Mouse (Mus musculus) midbrain, embryonic 10.5 days (tissue): ENCODE data around the gene Tprn. TPM values are rescaled to one million over a fixed set of nuclear protein-coding genes. Genes with fewer than 3 reads are reported as not detected.

Experiments
- DNase-seq: peaks from one replicate; pipeline ENCODE4 v3.0.0-alpha.2; 2017; ENCODE audit warnings: low spot score
- H3K27ac ChIP-seq: fragments of 300-500 bp; sonication (generic); replicated peaks from 2 replicates; pipeline ENCODE4 v1.5.1; 2016; ENCODE audit warnings: mild to moderate bottlenecking
- H3K27me3 ChIP-seq: fragments of 300-500 bp; sonication (generic); 2 replicates; pipeline ENCODE4 v1.6.1; 2016; ENCODE audit warnings: low read depth, mild to moderate bottlenecking; ENCODE audit not compliant: poor library complexity, severe bottlenecking
- H3K36me3 ChIP-seq: fragments of 300-500 bp; sonication (generic); 2 replicates; pipeline ENCODE4 v1.6.1; 2016; ENCODE audit warnings: mild to moderate bottlenecking, moderate library complexity
- H3K4me1 ChIP-seq: fragments of 300-500 bp; sonication (generic); 2 replicates; pipeline ENCODE4 v1.6.1; 2016
- H3K4me3 ChIP-seq: fragments of 300-500 bp; sonication (generic); 2 replicates; pipeline ENCODE4 v1.5.1; 2016; ENCODE audit warnings: mild to moderate bottlenecking, moderate library complexity
- H3K9me3 ChIP-seq: fragments of 300-500 bp; sonication (generic); replicated peaks from 2 replicates; pipeline ENCODE4 v1.6.1; 2016; ENCODE audit warnings: mild to moderate bottlenecking
- WGBS: fragments of 180-500 bp; shearing (Covaris S2); methylation state at CpG from one replicate; pipeline ENCODE4 v1.1.7; 2016; 5-methylcytosine and 5-hydroxymethylcytosine counted together
- polyA plus RNA-seq: library from polyadenylated mRNA; unstranded; fragments of >200 nt; fragmentation: Nextera tagmentation; extraction: Ambion mirVana; gene quantifications from 2 replicates; pipeline ENCODE4 v1.2.1, GENCODE M21; 2016

Gene Tprn
- polyA plus RNA-seq, 1 experiment from 2014 or later, result 7.5 TPM

- Histone ChIP-seq H3K36me3 (peaks cover 100% of the 10 kb centered on the region), H3K27ac (no peak overlapping the region), H3K4me3 (no peak overlapping the region), H3K9me3 (no peaks in the 10 kb centered on the region), H3K27me3 (no peaks in the 10 kb centered on the region), H3K4me1 (no peaks in the 10 kb centered on the region)
- WGBS, result 61% methylated on average over 13 of the region's 13 CpGs
- peak; percentile 76 for DNase-seq
Observed at GRCm38 (mm10) chr2:25278928-25279882, 16.8 kb downstream of the Tprn start.

- Histone ChIP-seq H3K27ac (no peak overlapping the region), H3K9me3 (no peaks in the 10 kb centered on the region), H3K36me3 (peaks cover 61% of the 10 kb centered on the region), H3K27me3 (peaks cover 44% of the 10 kb centered on the region), H3K4me1 (peaks cover 7% of the 10 kb centered on the region; the same call in 1 of the 2 replicates), H3K4me3 (no peak overlapping the region)
- WGBS, result 91% methylated on average over 2 of the region's 2 CpGs
- no peak for DNase-seq
Observed at GRCm38 (mm10) chr2:25285551-25285950, 23.1 kb downstream of the Tprn start.

GRCm38 (mm10) chr2:25286314-25286713 lies 23.9 kb downstream of the Tprn start:
- 97% methylated on average over 1 of the region's 1 CpGs for WGBS
- no peak overlapping the region for H3K4me3 ChIP-seq
- peaks cover 14% of the 10 kb centered on the region for H3K4me1 ChIP-seq
- DNase-seq, result no peak
- no peak overlapping the region for H3K27ac ChIP-seq
- H3K9me3 ChIP-seq, result no peaks in the 10 kb centered on the region
- peaks cover 52% of the 10 kb centered on the region for H3K27me3 ChIP-seq
- peaks cover 53% of the 10 kb centered on the region for H3K36me3 ChIP-seq

GRCm38 (mm10) chr2:25286837-25287636 lies 24.6 kb downstream of the Tprn start:
- H3K27me3 ChIP-seq, result peaks cover 59% of the 10 kb centered on the region
- DNase-seq, result no peak
- WGBS, result 63% methylated on average over 7 of the region's 7 CpGs

GRCm38 (mm10) chr2:25287927-25288649 lies 25.7 kb downstream of the Tprn start, which contains the start of gene Tmem210:
TSS of gene Tmem210 (plus strand) at chr2:25288145.
- H3K36me3 ChIP-seq, result peaks cover 35% of the 10 kb centered on the region
- H3K4me1 ChIP-seq, result peaks cover 28% of the 10 kb centered on the region
- 84% methylated on average over 6 of the region's 6 CpGs for WGBS
- peaks cover 69% of the 10 kb centered on the region for H3K27me3 ChIP-seq
- H3K27ac ChIP-seq, result no peak within 1 kb of the TSS
- no peak for DNase-seq
- no peaks in the 10 kb centered on the region for H3K9me3 ChIP-seq
- H3K4me3 ChIP-seq, result 0 out of 2 replicates have a peak within 1 kb of the TSS, but pooled peaks have one; percentile 7

More at GRCm38 (mm10) chr2:25286837-25287636, 24.6 kb downstream of the Tprn start:
- peaks cover 46% of the 10 kb centered on the region for H3K36me3 ChIP-seq
- no peak overlapping the region for H3K27ac ChIP-seq
- peaks cover 22% of the 10 kb centered on the region for H3K4me1 ChIP-seq
- H3K4me3 ChIP-seq, result no peak overlapping the region
- no peaks in the 10 kb centered on the region for H3K9me3 ChIP-seq

- Histone ChIP-seq H3K4me1 (peaks cover 28% of the 10 kb centered on the region), H3K4me3 (no peak overlapping the region), H3K36me3 (peaks cover 28% of the 10 kb centered on the region), H3K27me3 (peaks cover 77% of the 10 kb centered on the region), H3K9me3 (no peaks in the 10 kb centered on the region), H3K27ac (no peak overlapping the region)
- WGBS, result 82% methylated on average over 7 of the region's 7 CpGs
- no peak for DNase-seq
Observed at GRCm38 (mm10) chr2:25288734-25289345, 26.4 kb downstream of the Tprn start.

- H3K4me1 ChIP-seq, result peaks cover 28% of the 10 kb centered on the region
- WGBS, result 8% methylated on average over 11 of the region's 11 CpGs
- no peak for DNase-seq
- H3K9me3 ChIP-seq, result no peaks in the 10 kb centered on the region
- peaks cover 85% of the 10 kb centered on the region for H3K27me3 ChIP-seq
- H3K4me3 ChIP-seq, result peak within 1 kb of the TSS; percentile 24
- peaks cover 20% of the 10 kb centered on the region for H3K36me3 ChIP-seq
- H3K27ac ChIP-seq, result no peak within 1 kb of the TSS
Observed at GRCm38 (mm10) chr2:25289651-25290050, 27.2 kb downstream of the Tprn start, which contains the start of gene Lrrc26. TSS of gene Lrrc26 (plus strand) at chr2:25289915.

GRCm38 (mm10) chr2:25290101-25290815 lies 27.8 kb downstream of the Tprn start:
- peaks cover 14% of the 10 kb centered on the region for H3K36me3 ChIP-seq
- peak; percentile 26 for DNase-seq
- no peaks in the 10 kb centered on the region for H3K9me3 ChIP-seq
- 2% methylated on average over 54 of the region's 54 CpGs for WGBS
- H3K27ac ChIP-seq, result no peak overlapping the region
- H3K27me3 ChIP-seq, result peaks cover 91% of the 10 kb centered on the region
- peak overlapping the region; percentile 24 for H3K4me3 ChIP-seq
- peaks cover 28% of the 10 kb centered on the region for H3K4me1 ChIP-seq

- Histone ChIP-seq H3K36me3 (peaks cover 8% of the 10 kb centered on the region), H3K9me3 (no peaks in the 10 kb centered on the region), H3K27me3 (peaks cover 96% of the 10 kb centered on the region), H3K4me1 (peaks cover 28% of the 10 kb centered on the region), H3K27ac (no peak overlapping the region), H3K4me3 (peak overlapping the region; percentile 24)
- 1% methylated on average over 18 of the region's 18 CpGs for WGBS
- peak; percentile 30 for DNase-seq
Observed at GRCm38 (mm10) chr2:25290816-25291130, 28.4 kb downstream of the Tprn start.

- peaks cover 100% of the 10 kb centered on the region for H3K27me3 ChIP-seq
- H3K4me1 ChIP-seq, result peaks cover 28% of the 10 kb centered on the region
- no peak overlapping the region for H3K27ac ChIP-seq
- WGBS, result 7% methylated on average over 32 of the region's 32 CpGs
- peaks cover 2% of the 10 kb centered on the region; the same call in 1 of the 2 replicates for H3K36me3 ChIP-seq
- H3K4me3 ChIP-seq, result peak overlapping the region; percentile 45
- DNase-seq, result peak; percentile 23
- H3K9me3 ChIP-seq, result no peaks in the 10 kb centered on the region
Observed at GRCm38 (mm10) chr2:25291184-25292053, 29.0 kb downstream of the Tprn start.
